Mouse (Mus musculus): ENCODE results near the gene Raph1.

- TF ChIP-seq CTCF (IDR thresholded peaks at IDR 0.05; ENCODE audit: borderline replicate concordance, insufficient read depth, low read length) (no peak), POLR2A (IDR thresholded peaks at IDR 0.05; ENCODE audit: low read depth, low read length) (no peak)
Observed at GRCm38 (mm10) chr1:60510584-60510983, 56.3 kb downstream of the Raph1 start.
